Mouse (Mus musculus): Measurements from ENCODE around the gene Pip4k2c. TPM values are rescaled to one million over a fixed set of nuclear protein-coding genes. Genes with fewer than 3 reads are reported as not detected.

The Pip4k2c gene
- 10 to 100 TPM; 92.7 to 98.9 TPM for total RNA-seq (2021)

- DNase-seq (ENCODE audit: extremely low spot score in 1 of 2, low spot score in 1 of 2) = peak; percentile 76 to 88
Measured at GRCm38 (mm10) chr10:127211414-127211854, at the start of gene Pip4k2c. Gene Pip4k2c (minus strand): TSS chr10:127211585.

GRCm38 (mm10) chr10:127258489-127258888 lies 47.1 kb upstream of the Pip4k2c start:
- DNase-seq (ENCODE audit: extremely low spot score in 1 of 2, low spot score in 1 of 2) = no peak

- no peak for DNase-seq (ENCODE audit: extremely low spot score in 1 of 2, low spot score in 1 of 2)
Measured at GRCm38 (mm10) chr10:127257790-127258189, 46.4 kb upstream of the Pip4k2c start.

- DNase-seq (ENCODE audit: extremely low spot score in 1 of 2, low spot score in 1 of 2) = no peak
Measured at GRCm38 (mm10) chr10:127255625-127256345, 44.4 kb upstream of the Pip4k2c start.

GRCm38 (mm10) chr10:127250810-127251209 lies 39.4 kb upstream of the Pip4k2c start:
- no peak for DNase-seq (ENCODE audit: extremely low spot score in 1 of 2, low spot score in 1 of 2)

- no peak for DNase-seq (ENCODE audit: extremely low spot score in 1 of 2, low spot score in 1 of 2)
Measured at GRCm38 (mm10) chr10:127238241-127238824, 26.9 kb upstream of the Pip4k2c start.

GRCm38 (mm10) chr10:127236541-127236940 lies 25.2 kb upstream of the Pip4k2c start:
- no peak for DNase-seq (ENCODE audit: extremely low spot score in 1 of 2, low spot score in 1 of 2)

GRCm38 (mm10) chr10:127233141-127233540 lies 21.8 kb upstream of the Pip4k2c start:
- DNase-seq (ENCODE audit: extremely low spot score in 1 of 2, low spot score in 1 of 2) = no peak

- DNase-seq (ENCODE audit: extremely low spot score in 1 of 2, low spot score in 1 of 2) = no peak
Measured at GRCm38 (mm10) chr10:127231741-127232140, 20.4 kb upstream of the Pip4k2c start.

GRCm38 (mm10) chr10:127230693-127231092 lies 19.3 kb upstream of the Pip4k2c start:
- no peak for DNase-seq (ENCODE audit: extremely low spot score in 1 of 2, low spot score in 1 of 2)

GRCm38 (mm10) chr10:127228897-127229296 lies 17.5 kb upstream of the Pip4k2c start:
- DNase-seq (ENCODE audit: extremely low spot score in 1 of 2, low spot score in 1 of 2) = peak in 1 of 2 experiments; percentile 29

- no peak for DNase-seq (ENCODE audit: extremely low spot score in 1 of 2, low spot score in 1 of 2)
Measured at GRCm38 (mm10) chr10:127227163-127227562, 15.8 kb upstream of the Pip4k2c start.

GRCm38 (mm10) chr10:127226318-127226895 lies 15.0 kb upstream of the Pip4k2c start:
- DNase-seq (ENCODE audit: extremely low spot score in 1 of 2, low spot score in 1 of 2) = no peak

- no peak for DNase-seq (ENCODE audit: extremely low spot score in 1 of 2, low spot score in 1 of 2)
Measured at GRCm38 (mm10) chr10:127225732-127226131, 14.3 kb upstream of the Pip4k2c start.

- no peak for DNase-seq (ENCODE audit: extremely low spot score in 1 of 2, low spot score in 1 of 2)
Measured at GRCm38 (mm10) chr10:127225213-127225612, 13.8 kb upstream of the Pip4k2c start.

- DNase-seq (ENCODE audit: extremely low spot score in 1 of 2, low spot score in 1 of 2) = no peak
Measured at GRCm38 (mm10) chr10:127218339-127218738, 7.0 kb upstream of the Pip4k2c start.

- no peak for DNase-seq (ENCODE audit: extremely low spot score in 1 of 2, low spot score in 1 of 2)
Measured at GRCm38 (mm10) chr10:127217177-127217576, 5.8 kb upstream of the Pip4k2c start.

GRCm38 (mm10) chr10:127216456-127216855 lies 5.1 kb upstream of the Pip4k2c start:
- no peak for DNase-seq (ENCODE audit: extremely low spot score in 1 of 2, low spot score in 1 of 2)

GRCm38 (mm10) chr10:127214422-127214803 lies 3.0 kb upstream of the Pip4k2c start:
- no peak for DNase-seq (ENCODE audit: extremely low spot score in 1 of 2, low spot score in 1 of 2)

- no peak for DNase-seq (ENCODE audit: extremely low spot score in 1 of 2, low spot score in 1 of 2)
Measured at GRCm38 (mm10) chr10:127213704-127214421, 2.5 kb upstream of the Pip4k2c start.

- no peak for DNase-seq (ENCODE audit: extremely low spot score in 1 of 2, low spot score in 1 of 2)
Measured at GRCm38 (mm10) chr10:127213272-127213671, 1.9 kb upstream of the Pip4k2c start.

Data from layer of hippocampus, postnatal 25 days (tissue).